Mouse (Mus musculus) ES-E14 (cell line): ENCODE results near the gene Musk. TPM values are rescaled to one million over a fixed set of nuclear protein-coding genes. Genes with fewer than 3 reads are reported as not detected.

Source experiments
- DNase-seq: peaks from one replicate; pipeline ENCODE4 v3.0.0-alpha.2; 2013; ENCODE audit warnings: low read depth, low spot score
- H3K27ac ChIP-seq: 2 replicates; pipeline ENCODE4 v1.5.1; 2012; ENCODE audit warnings: low read depth, mild to moderate bottlenecking, low read length, moderate library complexity, mixed read lengths; ENCODE audit not compliant: poor library complexity, insufficient read depth, severe bottlenecking
- H3K36me3 ChIP-seq: 2 replicates; pipeline ENCODE4 v1.6.1; 2012; ENCODE audit warnings: mild to moderate bottlenecking, low read length, moderate library complexity, mixed read lengths; ENCODE audit not compliant: control insufficient read depth, poor library complexity, insufficient read depth, severe bottlenecking
- H3K4me1 ChIP-seq, 2 experiments: fragments of 150-350 bp in 1 of 2; sonication (generic) in 1 of 2; 2 replicates each; pipeline ENCODE4 v1.6.1; 2012; ENCODE audit warnings: low read length in 2 of 2, mild to moderate bottlenecking in 1 of 2, mixed read lengths in 1 of 2; ENCODE audit not compliant: control insufficient read depth in 2 of 2, insufficient read depth in 2 of 2, poor library complexity in 1 of 2
- H3K4me3 ChIP-seq, 2 experiments: fragments of 150-350 bp in 1 of 2; sonication (generic) in 1 of 2; 2 replicates each; pipeline ENCODE4 v1.5.1; 2012; ENCODE audit warnings: low read length in 2 of 2, low read depth in 1 of 2, mild to moderate bottlenecking in 1 of 2, mixed read lengths in 1 of 2; ENCODE audit not compliant: insufficient read depth in 1 of 2, poor library complexity in 1 of 2, severe bottlenecking in 1 of 2
- H3K9ac ChIP-seq: 2 replicates; pipeline ENCODE4 v1.6.1; 2012; ENCODE audit warnings: low read depth, mild to moderate bottlenecking, low read length, mixed read lengths; ENCODE audit not compliant: poor library complexity, insufficient read depth, severe bottlenecking
- H3K9me3 ChIP-seq: fragments of 150-350 bp; sonication (generic); 2 replicates; pipeline ENCODE4 v1.6.1; 2012; ENCODE audit warnings: low read depth, mild to moderate bottlenecking, low read length; ENCODE audit not compliant: control insufficient read depth, insufficient read depth
- CHD2 ChIP-seq: IDR thresholded peaks from 2 replicates; pipeline ENCODE4 v1.6.1; 2014; ENCODE audit warnings: mild to moderate bottlenecking, low read depth, low read length, inconsistent platforms
- HCFC1 ChIP-seq: IDR thresholded peaks from 2 replicates; pipeline ENCODE4 v1.6.1; 2012; ENCODE audit warnings: low read length, inconsistent platforms, borderline replicate concordance; ENCODE audit not compliant: insufficient read depth
- MAFK ChIP-seq: IDR thresholded peaks from 2 replicates; pipeline ENCODE4 v1.6.1; 2014; ENCODE audit warnings: mild to moderate bottlenecking, low read depth, low read length, inconsistent platforms; ENCODE audit not compliant: insufficient read depth
- ZC3H11A ChIP-seq: IDR thresholded peaks from 2 replicates; pipeline ENCODE4 v1.6.1; 2012; ENCODE audit warnings: low read depth, mild to moderate bottlenecking, inconsistent platforms, low read length, borderline replicate concordance
- ZNF384 ChIP-seq: IDR thresholded peaks from 2 replicates; pipeline ENCODE4 v1.6.1; 2012; ENCODE audit warnings: low read depth, low read length, inconsistent platforms
- in situ Hi-C, 2 experiments: fragments of 600-800 bp; cut with MboI; formaldehyde crosslinking; loops; one replicate each; pipeline ENCODE4 v1.15.1; 2025; ENCODE audit warnings: low sequenced_read_pairs in 2 of 2, inconsistent platforms in 1 of 2; ENCODE audit not compliant: unreplicated experiment in 2 of 2
- total RNA-seq: library from RNA; depleted of rRNA; stranded (reverse); fragments of 300-350 nt; gene quantifications from 2 replicates; pipeline ENCODE4 v1.2.3, GENCODE M21; 2012

Musk gene
- total RNA-seq, 1 experiment, result not detected

GRCm38 (mm10) chr4:58330864-58331638 is 45.3 kb downstream of the Musk start:
- Histone ChIP-seq H3K4me1 (no peaks in the 10 kb centered on the region), H3K27ac (no peak overlapping the region), H3K9ac (no peak overlapping the region), H3K36me3 (no peaks in the 10 kb centered on the region), H3K4me3 (no peak overlapping the region), H3K9me3 (no peaks in the 10 kb centered on the region)
- TF ChIP-seq CHD2 (no peak), HCFC1 (no peak)
- in situ Hi-C loops, result no loop called here
- DNase-seq, result no peak

GRCm38 (mm10) chr4:58332394-58332793 is 46.6 kb downstream of the Musk start:
- no peak for DNase-seq
- in situ Hi-C loops, result no loop called here
- TF ChIP-seq ZNF384, result no peak
- no peak for TF ChIP-seq ZC3H11A
- no peak for TF ChIP-seq HCFC1
- no peak for TF ChIP-seq MAFK
- no peak for TF ChIP-seq CHD2

GRCm38 (mm10) chr4:58336227-58336626 is 50.5 kb downstream of the Musk start:
- TF ChIP-seq HCFC1 (no peak), CHD2 (no peak)
- no peak overlapping the region for H3K4me3 ChIP-seq
- no peaks in the 10 kb centered on the region for H3K9me3 ChIP-seq
- no peaks in the 10 kb centered on the region for H3K36me3 ChIP-seq
- in situ Hi-C loops, result no loop called here
- no peak for DNase-seq
- H3K27ac ChIP-seq, result no peak overlapping the region
- no peak overlapping the region for H3K9ac ChIP-seq
- no peaks in the 10 kb centered on the region for H3K4me1 ChIP-seq

More at GRCm38 (mm10) chr4:58332394-58332793, 46.6 kb downstream of the Musk start:
- Histone ChIP-seq H3K36me3 (no peaks in the 10 kb centered on the region), H3K4me3 (no peak overlapping the region), H3K27ac (no peak overlapping the region), H3K9ac (no peak overlapping the region), H3K9me3 (no peaks in the 10 kb centered on the region), H3K4me1 (no peaks in the 10 kb centered on the region)

- Histone ChIP-seq H3K27ac (no peak overlapping the region), H3K4me1 (no peaks in the 10 kb centered on the region), H3K36me3 (no peaks in the 10 kb centered on the region), H3K4me3 (no peak overlapping the region), H3K9me3 (no peaks in the 10 kb centered on the region), H3K9ac (no peak overlapping the region)
- no peak for DNase-seq
- in situ Hi-C loops, result no loop called here
- TF ChIP-seq ZNF384, result no peak
- TF ChIP-seq ZC3H11A, result no peak
- no peak for TF ChIP-seq CHD2
Observed at GRCm38 (mm10) chr4:58339226-58339625, 53.5 kb downstream of the Musk start.

GRCm38 (mm10) chr4:58350206-58350605 is 64.4 kb downstream of the Musk start:
- H3K9ac ChIP-seq, result no peak overlapping the region
- H3K9me3 ChIP-seq, result no peaks in the 10 kb centered on the region
- in situ Hi-C loops, result no loop called here
- H3K4me3 ChIP-seq, result no peak overlapping the region
- no peaks in the 10 kb centered on the region for H3K4me1 ChIP-seq
- DNase-seq, result no peak
- H3K36me3 ChIP-seq, result no peaks in the 10 kb centered on the region
- TF ChIP-seq MAFK, result no peak
- no peak for TF ChIP-seq CHD2
- TF ChIP-seq ZC3H11A, result no peak
- TF ChIP-seq HCFC1, result no peak
- no peak for TF ChIP-seq ZNF384
- H3K27ac ChIP-seq, result no peak overlapping the region
